Mouse (Mus musculus): Measurements from ENCODE around the gene Lrwd1. TPM values are rescaled to one million over a fixed set of nuclear protein-coding genes. Genes with fewer than 3 reads are reported as not detected.
A peak's percentile ranks its signal among the peaks of the same experiment; 100 is the strongest.

The Lrwd1 gene
- polyA plus RNA-seq, 1 experiment from 2014 or later = 44.9 TPM

DNA sequence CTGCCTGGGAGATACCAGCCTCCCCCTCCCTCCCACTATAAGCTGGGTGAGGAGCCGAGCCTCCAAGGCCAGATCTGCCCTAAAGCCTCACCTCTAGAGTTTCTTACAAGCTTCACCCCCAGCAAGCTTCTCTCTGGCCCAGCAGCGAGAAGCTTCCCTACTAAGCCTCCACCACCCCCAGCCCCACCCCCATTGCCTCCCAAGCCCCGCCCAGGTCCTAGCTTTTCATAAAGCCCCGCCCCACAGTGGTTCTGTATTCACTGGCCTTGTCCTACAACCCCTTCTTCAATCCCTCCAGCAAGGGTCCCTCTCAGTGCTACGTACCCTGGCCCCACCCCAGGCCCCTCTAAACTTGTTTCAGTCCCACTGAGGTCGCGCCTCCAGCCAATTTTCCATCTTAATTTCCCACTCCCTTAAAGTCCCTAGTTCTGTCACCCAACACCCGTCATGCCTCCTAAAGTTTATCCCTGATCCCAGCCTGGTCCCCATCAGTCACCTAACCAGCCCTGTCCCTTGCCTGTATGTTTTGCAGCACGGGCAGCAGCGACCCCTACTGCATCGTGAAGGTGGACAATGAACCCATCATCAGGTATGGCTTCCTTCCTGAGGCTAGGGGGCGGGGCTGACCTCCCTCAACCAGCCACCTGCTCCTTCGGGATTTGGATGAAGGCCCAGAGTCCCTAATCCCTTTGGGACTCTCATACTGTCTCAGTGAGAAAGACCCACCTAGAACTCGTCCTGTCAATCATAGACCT lies 46.9 kb downstream of the Lrwd1 start:
- ATAC-seq (ENCODE audit: low read depth) = no peak
- Histone ChIP-seq H3K9me3 (replicated peaks) (no peaks in the 10 kb centered on the region), H3K4me1 (replicated peaks) (peaks cover 23% of the 10 kb centered on the region), H3K4me3 (replicated peaks) (no peak overlapping the region), H3K36me3 (no peaks in the 10 kb centered on the region), H3K9ac (no peak overlapping the region), H3K27ac (no peak overlapping the region), H3K27me3 (peaks cover 24% of the 10 kb centered on the region), H3K4me2 (no peak overlapping the region)
- no peak for DNase-seq
- 22% methylated on average over 14 of the region's 14 CpGs for WGBS (ENCODE audit: insufficient replicate concordance)

DNA sequence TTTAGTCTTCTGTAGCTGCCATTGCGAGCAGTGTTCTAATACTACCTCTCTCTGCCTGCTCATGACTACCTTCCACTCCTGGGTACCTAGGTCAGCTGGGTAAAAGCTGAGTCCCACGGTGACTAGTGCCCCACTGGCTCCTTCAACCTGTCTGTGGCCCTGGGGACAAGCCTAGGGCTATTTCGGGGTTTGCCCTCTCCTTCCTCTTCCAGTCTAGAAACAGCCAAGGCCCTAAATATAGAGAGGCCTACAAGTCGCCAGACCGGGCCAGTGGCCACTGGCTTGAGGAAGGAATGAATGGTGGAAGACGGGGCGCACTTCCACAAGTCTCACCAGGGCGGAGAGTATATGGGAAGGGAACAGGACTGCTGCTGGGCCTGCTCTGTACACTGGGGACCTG lies 49.6 kb downstream of the Lrwd1 start:
- H3K9me3 ChIP-seq (replicated peaks) = no peaks in the 10 kb centered on the region; the same call in 1 of the 2 replicates
- 59% methylated on average over 8 of the region's 8 CpGs for WGBS (ENCODE audit: insufficient replicate concordance)
- peaks cover 31% of the 10 kb centered on the region for H3K4me1 ChIP-seq (replicated peaks)
- H3K4me3 ChIP-seq (replicated peaks) = no peak overlapping the region
- H3K9ac ChIP-seq = no peak overlapping the region
- no peak overlapping the region for H3K27ac ChIP-seq
- no peak for DNase-seq
- no peaks in the 10 kb centered on the region for H3K36me3 ChIP-seq
- no peak for ATAC-seq (ENCODE audit: low read depth)
- H3K27me3 ChIP-seq = peaks cover 28% of the 10 kb centered on the region
- H3K4me2 ChIP-seq = no peak overlapping the region

DNA sequence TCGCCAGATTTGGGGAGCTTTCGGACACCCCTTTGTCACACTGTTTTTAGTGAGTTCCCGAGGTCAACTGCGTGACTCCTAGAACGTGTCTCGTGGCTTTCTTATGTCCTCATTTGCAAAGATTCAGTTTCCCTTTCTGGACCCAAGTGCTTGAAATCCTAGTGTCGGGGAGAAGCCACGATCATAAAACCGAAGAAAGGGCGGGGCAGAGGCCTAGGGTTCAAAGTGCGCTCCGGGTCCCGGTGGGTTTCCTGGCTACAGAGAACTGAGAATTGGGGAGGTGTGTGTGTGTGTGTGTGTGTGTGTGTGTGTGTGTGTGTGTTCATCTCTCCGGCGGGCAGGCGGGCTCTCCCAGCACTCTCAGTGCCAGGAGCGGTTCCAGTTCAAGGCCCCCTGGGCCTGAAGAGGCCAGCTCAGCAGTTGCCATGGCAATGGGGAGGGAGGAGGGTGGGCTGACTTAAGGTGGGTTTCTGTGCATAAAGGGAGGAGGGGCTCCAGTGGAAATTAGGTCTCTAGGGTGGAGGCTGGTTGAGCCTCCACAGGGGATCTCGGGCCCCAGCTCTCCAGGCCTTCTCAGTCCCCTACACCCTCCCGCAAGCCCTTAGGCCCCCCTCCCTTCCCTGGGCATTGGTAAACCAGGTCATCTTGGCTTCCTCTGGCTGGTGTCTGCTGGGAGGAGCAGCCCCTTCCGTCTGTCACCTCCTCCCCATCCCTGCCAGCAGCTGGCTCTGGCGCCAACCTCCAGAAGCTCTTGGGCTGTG lies 50.8 kb downstream of the Lrwd1 start:
- Histone ChIP-seq H3K4me3 (replicated peaks) (peak overlapping the region; percentile 60), H3K4me2 (peak overlapping the region; percentile 90), H3K9me3 (replicated peaks) (no peaks in the 10 kb centered on the region; the same call in 1 of the 2 replicates), H3K27ac (no peak overlapping the region), H3K4me1 (replicated peaks) (peaks cover 33% of the 10 kb centered on the region), H3K36me3 (no peaks in the 10 kb centered on the region), H3K27me3 (peaks cover 32% of the 10 kb centered on the region), H3K9ac (no peak overlapping the region)
- 22% methylated on average over 19 of the region's 21 CpGs for whole genome bisulfite sequencing (ENCODE audit: insufficient replicate concordance)
- DNase-seq = no peak
- ATAC-seq (ENCODE audit: low read depth) = no peak

GRCm38 (mm10) chr5:136084144-136084881 lies 51.6 kb downstream of the Lrwd1 start:
- H3K9ac ChIP-seq = peak overlapping the region; percentile 54
- no peaks in the 10 kb centered on the region for H3K36me3 ChIP-seq
- H3K4me3 ChIP-seq (replicated peaks) = peak overlapping the region; percentile 60
- H3K27me3 ChIP-seq = peaks cover 32% of the 10 kb centered on the region
- H3K4me1 ChIP-seq (replicated peaks) = peaks cover 33% of the 10 kb centered on the region
- H3K4me2 ChIP-seq = peak overlapping the region; percentile 90
- H3K27ac ChIP-seq = no peak overlapping the region
- 2% methylated on average over 23 of the region's 23 CpGs for WGBS (ENCODE audit: insufficient replicate concordance)
- ATAC-seq (ENCODE audit: low read depth) (no peak), DNase-seq (no peak)
- no peaks in the 10 kb centered on the region; the same call in 1 of the 2 replicates for H3K9me3 ChIP-seq (replicated peaks)

- under 1% methylated on average over 28 of the region's 28 CpGs for whole genome bisulfite sequencing (ENCODE audit: insufficient replicate concordance)
- Histone ChIP-seq H3K9ac (peak within 1 kb of the TSS; percentile 54), H3K9me3 (replicated peaks) (no peaks in the 10 kb centered on the region; the same call in 1 of the 2 replicates), H3K36me3 (no peaks in the 10 kb centered on the region), H3K4me1 (replicated peaks) (peaks cover 27% of the 10 kb centered on the region), H3K27me3 (peaks cover 32% of the 10 kb centered on the region), H3K4me3 (replicated peaks) (peak within 1 kb of the TSS; percentile 60), H3K27ac (no peak within 1 kb of the TSS), H3K4me2 (peak within 1 kb of the TSS; percentile 90)
- ATAC-seq (ENCODE audit: low read depth) (peak; percentile 96), DNase-seq (peak; percentile 88)
Observed at GRCm38 (mm10) chr5:136083669-136084107, 52.2 kb downstream of the Lrwd1 start, which contains the start of gene Rasa4. Rasa4 (plus strand) TSS chr5:136083916.

- 59% methylated on average over 4 of the region's 4 CpGs for WGBS (ENCODE audit: insufficient replicate concordance)
- H3K9ac ChIP-seq = no peak overlapping the region
- H3K4me2 ChIP-seq = no peak overlapping the region
- H3K27me3 ChIP-seq = peaks cover 32% of the 10 kb centered on the region
- no peaks in the 10 kb centered on the region; the same call in 1 of the 2 replicates for H3K9me3 ChIP-seq (replicated peaks)
- ATAC-seq (ENCODE audit: low read depth) (no peak), DNase-seq (no peak)
- no peaks in the 10 kb centered on the region for H3K36me3 ChIP-seq
- no peak overlapping the region for H3K4me3 ChIP-seq (replicated peaks)
- peaks cover 22% of the 10 kb centered on the region for H3K4me1 ChIP-seq (replicated peaks)
- H3K27ac ChIP-seq = no peak overlapping the region
Observed at GRCm38 (mm10) chr5:136082345-136082744, 53.5 kb downstream of the Lrwd1 start.

DNA sequence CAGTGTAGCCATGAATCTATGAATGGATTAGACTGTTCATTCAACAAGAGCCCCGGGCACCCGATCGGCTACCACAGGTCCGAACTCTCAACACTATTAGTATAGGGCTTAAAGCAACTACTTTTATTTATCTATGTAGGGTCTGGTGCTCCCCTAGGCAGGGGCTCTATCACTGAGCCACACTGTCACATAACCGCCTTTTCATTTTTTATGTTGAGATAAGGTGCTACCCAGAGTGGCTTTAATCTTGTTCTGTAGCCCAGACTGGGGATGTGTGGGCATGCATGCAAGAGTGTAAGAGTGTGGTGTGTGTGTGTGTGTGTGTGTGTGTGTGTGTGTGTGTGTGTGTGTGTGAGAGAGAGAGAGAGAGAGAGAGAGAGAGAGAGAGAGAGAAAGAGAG lies 57.7 kb downstream of the Lrwd1 start:
- H3K9me3 ChIP-seq (replicated peaks) = no peaks in the 10 kb centered on the region; the same call in 1 of the 2 replicates
- 69% methylated on average over 5 of the region's 5 CpGs for WGBS (ENCODE audit: insufficient replicate concordance)
- H3K27ac ChIP-seq = no peak overlapping the region
- peaks cover 6% of the 10 kb centered on the region for H3K4me1 ChIP-seq (replicated peaks)
- H3K36me3 ChIP-seq = no peaks in the 10 kb centered on the region
- no peak overlapping the region for H3K4me2 ChIP-seq
- H3K4me3 ChIP-seq (replicated peaks) = no peak overlapping the region
- ATAC-seq (ENCODE audit: low read depth) = no peak
- H3K9ac ChIP-seq = no peak overlapping the region
- peaks cover 8% of the 10 kb centered on the region for H3K27me3 ChIP-seq
- DNase-seq = no peak

GRCm38 (mm10) chr5:136077001-136077550 lies 58.8 kb downstream of the Lrwd1 start:
- no peak for ATAC-seq (ENCODE audit: low read depth)
- Histone ChIP-seq H3K27ac (no peak overlapping the region), H3K4me2 (no peak overlapping the region), H3K4me3 (replicated peaks) (no peak overlapping the region), H3K9me3 (replicated peaks) (no peaks in the 10 kb centered on the region), H3K4me1 (replicated peaks) (0 out of 2 replicates have a peak, but pooled peaks cover 5% of the 10 kb centered on the region), H3K9ac (no peak overlapping the region), H3K36me3 (no peaks in the 10 kb centered on the region), H3K27me3 (peaks cover 13% of the 10 kb centered on the region)
- 62% methylated on average over 9 of the region's 9 CpGs for WGBS (ENCODE audit: insufficient replicate concordance)
- no peak for DNase-seq

DNA sequence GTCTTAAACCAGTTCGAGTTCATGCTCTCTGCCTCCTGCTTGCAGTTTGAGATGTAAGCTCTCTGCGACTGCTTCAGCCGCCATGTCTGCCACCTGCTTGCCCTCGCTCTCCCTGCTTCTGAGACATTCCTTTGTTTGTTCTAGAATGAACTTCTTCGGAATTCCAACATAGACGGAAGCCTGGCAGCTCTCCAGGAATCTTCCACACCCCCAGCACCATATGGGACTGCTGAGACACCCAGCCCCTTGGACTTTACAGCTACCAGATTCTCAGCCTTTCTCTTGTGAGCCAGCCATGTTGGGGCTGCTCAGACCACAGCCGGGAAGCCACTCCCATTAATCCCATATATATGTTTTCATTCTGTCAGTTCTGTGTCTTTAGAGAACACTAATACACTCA lies 59.6 kb downstream of the Lrwd1 start:
- peaks cover 11% of the 10 kb centered on the region for H3K27me3 ChIP-seq
- no peak overlapping the region for H3K4me2 ChIP-seq
- H3K27ac ChIP-seq = no peak overlapping the region
- 46% methylated on average over 7 of the region's 7 CpGs for WGBS (ENCODE audit: insufficient replicate concordance)
- ATAC-seq (ENCODE audit: low read depth) = no peak
- H3K4me3 ChIP-seq (replicated peaks) = no peak overlapping the region
- DNase-seq = no peak
- H3K9me3 ChIP-seq (replicated peaks) = no peaks in the 10 kb centered on the region
- H3K9ac ChIP-seq = no peak overlapping the region
- 0 out of 2 replicates have a peak, but pooled peaks cover 5% of the 10 kb centered on the region for H3K4me1 ChIP-seq (replicated peaks)
- H3K36me3 ChIP-seq = no peaks in the 10 kb centered on the region

GRCm38 (mm10) chr5:136075076-136075475 lies 60.8 kb downstream of the Lrwd1 start:
- H3K9me3 ChIP-seq (replicated peaks) = no peaks in the 10 kb centered on the region
- DNase-seq = no peak
- 0 out of 2 replicates have a peak, but pooled peaks cover 3% of the 10 kb centered on the region for H3K4me1 ChIP-seq (replicated peaks)
- H3K9ac ChIP-seq = no peak overlapping the region
- peaks cover 7% of the 10 kb centered on the region; the same call in 1 of the 2 replicates for H3K27me3 ChIP-seq
- H3K27ac ChIP-seq = no peak overlapping the region
- no peaks in the 10 kb centered on the region for H3K36me3 ChIP-seq
- no peak overlapping the region for H3K4me2 ChIP-seq
- H3K4me3 ChIP-seq (replicated peaks) = no peak overlapping the region
- no peak for ATAC-seq (ENCODE audit: low read depth)
- 41% methylated on average over 5 of the region's 5 CpGs for WGBS (ENCODE audit: insufficient replicate concordance)

Data from liver, embryonic 13.5 days (tissue).